Mouse (Mus musculus): ENCODE data around the gene Trim30d. TPM values are rescaled to one million over a fixed set of nuclear protein-coding genes. Genes with fewer than 3 reads are reported as not detected.
A peak's percentile ranks its signal among the peaks of the same experiment; 100 is the strongest.

Trim30d gene
- polyA plus RNA-seq, 2 experiments, result 0.36 to 0.40 TPM

DNA sequence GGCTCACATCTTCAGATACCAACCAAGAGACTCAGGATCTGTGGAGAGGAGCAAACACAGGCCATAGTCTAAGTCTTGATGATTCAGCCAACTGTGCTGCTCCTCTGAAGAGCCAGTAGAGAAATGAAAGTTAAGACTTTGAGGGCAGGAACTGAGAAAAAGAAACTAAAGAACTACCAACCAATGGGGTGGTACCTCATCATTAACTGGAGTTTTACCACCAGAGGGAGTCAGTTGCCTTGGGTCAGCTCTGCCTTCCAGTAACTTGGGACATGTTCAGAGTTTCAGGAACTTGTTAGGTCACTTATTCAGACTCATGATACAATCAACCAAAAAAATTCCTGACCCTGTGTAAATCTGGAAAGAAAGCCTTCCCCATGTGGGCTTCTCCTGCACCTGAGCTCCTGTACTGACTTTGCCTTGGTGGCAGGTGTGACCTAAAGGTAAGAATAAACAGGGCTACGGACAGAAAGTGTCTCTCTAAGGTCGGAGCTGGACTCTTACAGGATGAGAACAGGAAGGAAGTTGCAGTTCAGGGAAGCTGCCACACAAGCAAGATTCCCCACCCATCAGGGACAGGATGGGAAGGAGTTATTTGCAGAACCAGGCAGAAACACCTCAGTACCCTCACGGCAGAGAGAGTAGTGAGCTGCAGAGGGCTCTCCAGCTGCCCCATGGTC, 42.4 kb downstream of the Trim30d start, which contains the start of gene Trim30a:
Trim30a (minus strand) TSS at position 129 of the 680 bp plus-strand sequence.
- H3K9me3 ChIP-seq (ENCODE audit: control insufficient read depth, low read length), result no peaks in the 10 kb centered on the region
- 77% methylated on average over 3 of the region's 3 CpGs for WGBS
- no peaks in the 10 kb centered on the region for H3K27me3 ChIP-seq (ENCODE audit: control insufficient read depth, insufficient read depth, low read length)
- H3K27ac ChIP-seq (replicated peaks; ENCODE audit: low read depth, low read length), result no peak within 1 kb of the TSS
- no peak within 1 kb of the TSS for H3K4me2 ChIP-seq (replicated peaks; ENCODE audit: low read depth, low read length, severe bottlenecking)
- DNase-seq (ENCODE audit: low spot score), result no peak
- no peaks in the 10 kb centered on the region for H3K4me1 ChIP-seq (ENCODE audit: control insufficient read depth, insufficient read depth, low read length)
- no peak within 1 kb of the TSS for H3K4me3 ChIP-seq (replicated peaks; ENCODE audit: low read length)
- no peak for TF ChIP-seq POLR2A (IDR thresholded peaks at IDR 0.05; ENCODE audit: borderline replicate concordance, extremely low read depth, insufficient read depth, insufficient read length)
- H3K9ac ChIP-seq (ENCODE audit: low read depth, low read length, severe bottlenecking), result no peak within 1 kb of the TSS
- H3K36me3 ChIP-seq (ENCODE audit: control insufficient read depth, insufficient read depth, low read length), result no peaks in the 10 kb centered on the region
- no peak for ATAC-seq (ENCODE audit: low FRiP score, low read depth)

DNA sequence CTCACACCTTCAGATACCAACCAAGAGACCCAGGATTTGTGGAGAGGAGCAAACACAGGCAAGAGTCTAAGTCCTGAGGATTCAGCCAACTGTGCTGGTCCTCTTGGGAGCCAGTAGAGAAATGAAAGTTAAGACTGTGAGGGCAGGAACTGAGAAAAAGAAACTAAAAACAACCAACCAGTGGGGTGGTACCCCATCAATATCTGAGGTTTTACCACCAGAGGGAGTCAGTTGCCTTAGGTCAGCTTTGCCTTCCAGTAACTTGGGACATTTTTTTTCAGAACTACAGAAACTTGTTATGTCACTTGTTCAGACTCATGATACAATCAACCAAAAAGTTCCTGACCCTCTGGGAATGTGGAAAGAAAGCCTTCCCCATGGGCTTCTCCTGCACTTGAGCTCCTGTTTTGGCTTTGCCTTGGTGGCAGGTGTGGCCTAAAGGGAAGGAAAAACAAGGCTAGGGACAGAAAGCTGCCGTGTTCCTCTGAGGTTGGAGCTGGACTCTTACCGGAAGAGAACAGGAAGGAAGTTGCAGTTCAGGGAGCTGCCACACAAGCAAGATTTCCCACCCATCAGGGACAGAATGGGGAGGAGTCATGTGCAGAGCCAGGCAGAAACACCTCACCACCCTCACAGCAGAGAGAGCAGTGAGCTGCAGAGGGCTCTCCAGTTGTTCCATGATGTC, 61.5 kb downstream of the Trim30d start:
- peak; percentile 10 for DNase-seq (ENCODE audit: low spot score)
- 45% methylated on average over 2 of the region's 2 CpGs for WGBS
- no peak for ATAC-seq (ENCODE audit: low FRiP score, low read depth)

More for the DNA sequence above, 61.5 kb downstream of the Trim30d start:
- Histone ChIP-seq H3K36me3 (ENCODE audit: control insufficient read depth, insufficient read depth, low read length) (no peaks in the 10 kb centered on the region), H3K4me2 (replicated peaks; ENCODE audit: low read depth, low read length, severe bottlenecking) (no peak overlapping the region), H3K27me3 (ENCODE audit: control insufficient read depth, insufficient read depth, low read length) (no peaks in the 10 kb centered on the region), H3K4me1 (ENCODE audit: control insufficient read depth, insufficient read depth, low read length) (no peaks in the 10 kb centered on the region), H3K9me3 (ENCODE audit: control insufficient read depth, low read length) (no peaks in the 10 kb centered on the region), H3K27ac (replicated peaks; ENCODE audit: low read depth, low read length) (no peak overlapping the region), H3K4me3 (replicated peaks; ENCODE audit: low read length) (no peak overlapping the region), H3K9ac (ENCODE audit: low read depth, low read length, severe bottlenecking) (no peak overlapping the region)
- TF ChIP-seq POLR2A (IDR thresholded peaks at IDR 0.05; ENCODE audit: borderline replicate concordance, extremely low read depth, insufficient read depth, insufficient read length), result no peak

Other genes with a start within 250 kb of the Trim30d start
- 0.20 and 0.29 TPM in 2 replicates for gene Trim5, start 219.8 kb downstream of the Trim30d start, polyA plus RNA-seq (2012; rRNA removed)
- 0.10 and 0.25 TPM in 2 replicates for gene Trim5, start 219.8 kb downstream of the Trim30d start, polyA plus RNA-seq (2014; fragmentation: Nextera tagmentation; extraction: Ambion mirVana)
- gene Trim12a, start 192.4 kb downstream of the Trim30d start, polyA plus RNA-seq (2012; rRNA removed), result 6.5 and 9.1 TPM in 2 replicates
- gene Trim12a, start 192.4 kb downstream of the Trim30d start, polyA plus RNA-seq (2014; fragmentation: Nextera tagmentation; extraction: Ambion mirVana), result 5.7 and 6.0 TPM in 2 replicates
- 0.04 and 0.11 TPM in 2 replicates for gene Trim34b, start 178.4 kb downstream of the Trim30d start, polyA plus RNA-seq (2012; rRNA removed)
- 0.33 TPM in 1 of 2 replicates, not detected in the other for gene Trim34b, start 178.4 kb downstream of the Trim30d start, polyA plus RNA-seq (2014; fragmentation: Nextera tagmentation; extraction: Ambion mirVana)
- 3.6 and 4.4 TPM in 2 replicates for gene Trim12c, start 154.5 kb downstream of the Trim30d start, polyA plus RNA-seq (2012; rRNA removed)
- 1.7 TPM in 2 replicates for gene Trim12c, start 154.5 kb downstream of the Trim30d start, polyA plus RNA-seq (2014; fragmentation: Nextera tagmentation; extraction: Ambion mirVana)
- gene Trim30b, start 138.0 kb downstream of the Trim30d start, polyA plus RNA-seq (2012; rRNA removed), result 0.04 and 0.06 TPM in 2 replicates
- 0.07 TPM in 1 of 2 replicates, not detected in the other for gene Trim30b, start 138.0 kb downstream of the Trim30d start, polyA plus RNA-seq (2014; fragmentation: Nextera tagmentation; extraction: Ambion mirVana)
- gene Trim30c, start 107.0 kb downstream of the Trim30d start, polyA plus RNA-seq (2012; rRNA removed), result 0.24 TPM in 1 of 2 replicates, not detected in the other
- gene Trim30c, start 107.0 kb downstream of the Trim30d start, polyA plus RNA-seq (2014; fragmentation: Nextera tagmentation; extraction: Ambion mirVana), result 0.14 and 0.30 TPM in 2 replicates
- gene Trim30a, start 42.7 kb downstream of the Trim30d start, polyA plus RNA-seq (2012; rRNA removed), result 1.2 and 1.4 TPM in 2 replicates
- gene Trim30a, start 42.7 kb downstream of the Trim30d start, polyA plus RNA-seq (2014; fragmentation: Nextera tagmentation; extraction: Ambion mirVana), result 1.3 and 1.9 TPM in 2 replicates
- not detected in 2 replicates for gene Olfr651, start 42.3 kb upstream of the Trim30d start, polyA plus RNA-seq (2012; rRNA removed)
- not detected in 2 replicates for gene Olfr651, start 42.3 kb upstream of the Trim30d start, polyA plus RNA-seq (2014; fragmentation: Nextera tagmentation; extraction: Ambion mirVana)
- not detected in 2 replicates for gene Olfr652, start 53.1 kb upstream of the Trim30d start, polyA plus RNA-seq (2012; rRNA removed)
- gene Olfr652, start 53.1 kb upstream of the Trim30d start, polyA plus RNA-seq (2014; fragmentation: Nextera tagmentation; extraction: Ambion mirVana), result not detected in 2 replicates
- gene Olfr653, start 69.5 kb upstream of the Trim30d start, polyA plus RNA-seq (2012; rRNA removed), result not detected in 2 replicates
- not detected in 2 replicates for gene Olfr653, start 69.5 kb upstream of the Trim30d start, polyA plus RNA-seq (2014; fragmentation: Nextera tagmentation; extraction: Ambion mirVana)
- not detected in 2 replicates for gene Olfr654, start 79.2 kb upstream of the Trim30d start, polyA plus RNA-seq (2012; rRNA removed)
- gene Olfr654, start 79.2 kb upstream of the Trim30d start, polyA plus RNA-seq (2014; fragmentation: Nextera tagmentation; extraction: Ambion mirVana), result not detected in 2 replicates
- not detected in 2 replicates for gene Olfr655, start 93.9 kb upstream of the Trim30d start, polyA plus RNA-seq (2012; rRNA removed)
- not detected in 2 replicates for gene Olfr655, start 93.9 kb upstream of the Trim30d start, polyA plus RNA-seq (2014; fragmentation: Nextera tagmentation; extraction: Ambion mirVana)
- gene Olfr656, start 106.1 kb upstream of the Trim30d start, polyA plus RNA-seq (2012; rRNA removed), result not detected in 2 replicates
- not detected in 2 replicates for gene Olfr656, start 106.1 kb upstream of the Trim30d start, polyA plus RNA-seq (2014; fragmentation: Nextera tagmentation; extraction: Ambion mirVana)
- not detected in 2 replicates for gene Olfr657, start 116.9 kb upstream of the Trim30d start, polyA plus RNA-seq (2012; rRNA removed)
- gene Olfr657, start 116.9 kb upstream of the Trim30d start, polyA plus RNA-seq (2014; fragmentation: Nextera tagmentation; extraction: Ambion mirVana), result not detected in 2 replicates
- gene Olfr658, start 139.5 kb upstream of the Trim30d start, polyA plus RNA-seq (2012; rRNA removed), result 0.01 TPM in 1 of 2 replicates, not detected in the other
- not detected in 2 replicates for gene Olfr658, start 139.5 kb upstream of the Trim30d start, polyA plus RNA-seq (2014; fragmentation: Nextera tagmentation; extraction: Ambion mirVana)
- gene Olfr659, start 158.9 kb upstream of the Trim30d start, polyA plus RNA-seq (2012; rRNA removed), result not detected in 2 replicates
- not detected in 2 replicates for gene Olfr659, start 158.9 kb upstream of the Trim30d start, polyA plus RNA-seq (2014; fragmentation: Nextera tagmentation; extraction: Ambion mirVana)
- gene Olfr661, start 178.7 kb upstream of the Trim30d start, polyA plus RNA-seq (2012; rRNA removed), result not detected in 2 replicates
- gene Olfr661, start 178.7 kb upstream of the Trim30d start, polyA plus RNA-seq (2014; fragmentation: Nextera tagmentation; extraction: Ambion mirVana), result not detected in 2 replicates

All from limb, embryonic 14.5 days (tissue).